Comparison of ENCODE assay signal across 23 mouse cellular contexts in genomic region chr2:16173355-16173754, GRCm38 (mm10).
"Had no signal": no experiment of that assay in that cellular context is flagged by ENCODE, and none has a peak within 500 bp of the region (broad histone marks: within the 10 kb centered on the region; RNA-seq: fewer than 3 reads in every experiment).

No protein-coding gene starts in this region.

- H3K9me3 ChIP-seq: heart, embryonic 10.5 days; heart, embryonic 12.5 days; hindbrain, embryonic 13.5 days; hindbrain, embryonic 15.5 days; intestine, embryonic 15.5 days; limb, embryonic 10.5 days; limb, embryonic 12.5 days had no signal

- H3K36me3 ChIP-seq: heart, embryonic 10.5 days; heart, embryonic 12.5 days; hindbrain, embryonic 13.5 days; hindbrain, embryonic 15.5 days; intestine, embryonic 15.5 days; limb, embryonic 10.5 days; limb, embryonic 12.5 days had no signal

- H3K4me3 ChIP-seq: heart, embryonic 10.5 days; heart, embryonic 12.5 days; hindbrain, embryonic 13.5 days; hindbrain, embryonic 15.5 days; intestine, embryonic 15.5 days; layer of hippocampus, adult 2 months; left cerebral cortex, adult 2 months; limb, embryonic 10.5 days; limb, embryonic 12.5 days had no signal

- H3K9ac ChIP-seq: heart, embryonic 12.5 days; hindbrain, embryonic 13.5 days; hindbrain, embryonic 15.5 days; intestine, embryonic 15.5 days; limb, embryonic 12.5 days had no signal

- H3K27ac ChIP-seq: heart, embryonic 10.5 days; hindbrain, embryonic 13.5 days; hindbrain, embryonic 15.5 days; intestine, embryonic 15.5 days; layer of hippocampus, adult 2 months; left cerebral cortex, adult 2 months; limb, embryonic 10.5 days; limb, embryonic 12.5 days had no signal

- ATAC-seq: inflammation-experienced regulatory T-cells, adult 6 months; intestine, embryonic 15.5 days; intestine, postnatal 0 days had no signal

- H3K4me1 ChIP-seq: heart, embryonic 10.5 days; heart, embryonic 12.5 days; hindbrain, embryonic 13.5 days; hindbrain, embryonic 15.5 days; intestine, embryonic 15.5 days; limb, embryonic 10.5 days; limb, embryonic 12.5 days had no signal

- H3K4me2 ChIP-seq: heart, embryonic 12.5 days; hindbrain, embryonic 13.5 days; hindbrain, embryonic 15.5 days; intestine, embryonic 15.5 days; limb, embryonic 12.5 days; liver, embryonic 11.5 days had no signal

- DNase-seq: gastrocnemius, postnatal 14 days; gastrocnemius, postnatal 36 days; heart, adult 18-20 months; heart, postnatal 10 days; heart, postnatal 4 days; kidney, adult 18-20 months; kidney, adult 8-10 months; kidney, postnatal 10 days; kidney, postnatal 25 days; kidney, postnatal 4 days; liver had no signal

- H3K27me3 ChIP-seq: heart, embryonic 12.5 days; hindbrain, embryonic 13.5 days; hindbrain, embryonic 15.5 days; intestine, embryonic 15.5 days; limb, embryonic 12.5 days had no signal
